Mouse (Mus musculus) WW6 (cell line): ENCODE data around the gene Maml1.

Experiments
- DNase-seq: peaks from one replicate; pipeline ENCODE4 v3.0.0-alpha.2; 2013; ENCODE audit warnings: low read depth, low spot score

The Maml1 gene

GRCm38 (mm10) chr11:50219833-50220232 is 72.3 kb downstream of the Maml1 start:
- no peak for DNase-seq

- no peak for DNase-seq
Observed at GRCm38 (mm10) chr11:50217811-50218210, 74.3 kb downstream of the Maml1 start.

- DNase-seq, result no peak
Observed at GRCm38 (mm10) chr11:50216724-50217366, 75.3 kb downstream of the Maml1 start.

GRCm38 (mm10) chr11:50215633-50216032 is 76.5 kb downstream of the Maml1 start:
- no peak for DNase-seq

- DNase-seq, result no peak
Observed at GRCm38 (mm10) chr11:50214631-50215030, 77.5 kb downstream of the Maml1 start.

GRCm38 (mm10) chr11:50212848-50213758 is 79.0 kb downstream of the Maml1 start:
- no peak for DNase-seq

- DNase-seq, result no peak
Observed at GRCm38 (mm10) chr11:50212060-50212739, 79.9 kb downstream of the Maml1 start.

- DNase-seq, result no peak
Observed at GRCm38 (mm10) chr11:50211322-50212059, 80.6 kb downstream of the Maml1 start.

GRCm38 (mm10) chr11:50210505-50211151 is 81.5 kb downstream of the Maml1 start, which contains the start of the genes Sqstm1 and Mgat4b:
Sqstm1 (minus strand) TSS chr11:50210827.
Mgat4b (plus strand) TSS chr11:50210890.
- DNase-seq, result no peak

- DNase-seq, result peak; percentile 80
Observed at GRCm38 (mm10) chr11:50210101-50210504, 82.0 kb downstream of the Maml1 start.

- no peak for DNase-seq
Observed at GRCm38 (mm10) chr11:50208039-50208438, 84.1 kb downstream of the Maml1 start.

- no peak for DNase-seq
Observed at GRCm38 (mm10) chr11:50207344-50207743, 84.8 kb downstream of the Maml1 start.

- DNase-seq, result no peak
Observed at GRCm38 (mm10) chr11:50206037-50206436, 86.1 kb downstream of the Maml1 start.
